Mouse (Mus musculus) colon, adult 2 months (tissue): ENCODE data around the gene Ugt2a2. TPM values are rescaled to one million over a fixed set of nuclear protein-coding genes. Genes with fewer than 3 reads are reported as not detected.

Experiments used
- polyA plus RNA-seq: library from polyadenylated mRNA; depleted of rRNA; stranded (reverse); fragments of >200 nt; gene quantifications from 2 replicates; pipeline ENCODE4 v1.2.3, GENCODE M21; 2012; rRNA removed

The Ugt2a2 gene
- not detected in 2 replicates for polyA plus RNA-seq

DNA sequence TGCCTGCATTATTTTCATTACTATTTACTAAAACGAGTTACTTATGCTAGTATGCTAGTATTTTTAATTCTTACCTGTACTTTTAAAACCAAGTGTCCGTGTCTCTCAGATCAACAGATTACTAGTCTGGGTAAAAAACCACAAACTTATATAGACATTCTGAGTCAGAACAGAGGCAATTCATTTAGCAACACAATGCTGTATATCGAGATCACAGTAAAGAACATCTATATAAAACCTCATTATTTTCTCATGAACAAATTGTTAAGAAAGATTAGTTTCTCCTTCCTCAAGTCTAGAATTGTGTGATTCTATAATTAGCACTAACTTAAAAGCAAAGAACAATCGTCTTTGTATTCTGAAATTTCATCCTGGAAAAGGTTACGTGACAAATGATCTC lies at the start of gene Ugt2a2:
Gene Ugt2a2, minus strand, starts transcription at position 101 of the 400 bp plus-strand sequence.

DNA sequence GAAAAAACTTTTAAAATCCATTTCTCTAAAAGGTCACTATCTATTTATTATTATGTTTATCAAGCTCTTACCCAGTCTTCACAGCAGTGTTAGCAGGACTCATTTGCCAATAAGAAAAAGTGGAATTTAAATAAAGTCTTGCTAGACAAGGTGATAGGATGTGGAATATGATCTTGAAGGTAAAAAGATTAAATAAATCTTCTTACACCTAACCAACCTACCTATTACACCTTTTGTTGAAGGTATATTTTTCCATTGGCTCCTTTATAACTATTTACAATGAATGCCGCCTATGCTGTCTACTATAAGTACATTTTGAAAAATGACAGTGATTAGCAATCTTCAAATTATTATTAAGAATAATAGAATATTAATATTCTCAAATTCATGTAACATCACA lies 8.7 kb upstream of the Ugt2a2 start, which contains the start of gene Ugt2a1:
Gene Ugt2a1, minus strand, starts transcription at position 101 of the 400 bp plus-strand sequence.

DNA sequence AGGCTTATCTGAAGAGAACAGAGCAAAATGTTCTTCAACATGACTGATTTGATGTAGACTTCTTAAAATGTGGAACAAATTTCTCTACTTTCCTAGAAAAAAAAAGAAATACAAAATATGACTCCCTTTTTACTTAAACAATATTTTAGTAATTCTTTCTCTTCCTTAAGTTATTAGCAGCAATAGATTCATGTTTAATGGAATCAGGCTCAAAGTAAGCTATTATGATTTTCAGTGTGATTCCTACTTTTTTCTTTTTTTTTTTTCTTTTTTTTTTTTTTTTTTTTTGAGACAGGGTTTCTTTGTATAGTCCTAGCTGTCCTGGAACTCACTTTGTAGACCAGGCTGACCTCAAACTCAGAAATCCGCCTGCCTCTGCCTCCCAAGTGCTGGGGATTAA lies 4.6 kb upstream of the Ugt2a2 start, which contains the start of gene Gm43638:
Gene Gm43638, minus strand, starts transcription at position 101 of the 400 bp plus-strand sequence.

DNA sequence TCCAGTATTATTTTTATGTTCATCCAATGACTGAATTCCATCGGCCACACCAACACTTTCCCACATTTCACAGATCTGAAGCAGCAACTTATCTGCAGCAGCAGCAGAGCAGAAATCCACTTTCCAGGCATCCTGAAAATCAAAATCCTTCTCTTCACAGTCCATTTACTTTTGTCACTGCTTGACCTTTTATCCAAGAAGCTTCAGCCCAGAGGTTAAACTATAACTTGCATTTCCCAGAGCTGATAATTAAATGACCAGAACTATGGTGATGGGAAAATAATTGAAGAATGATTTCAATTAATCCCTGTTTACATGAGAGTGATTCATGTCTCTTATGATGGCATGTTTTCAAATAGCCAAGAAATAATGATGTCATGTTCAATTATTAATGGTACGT lies 58.0 kb downstream of the Ugt2a2 start, which contains the start of gene Ugt2b38:
Gene Ugt2b38, minus strand, starts transcription at position 163 of the 400 bp plus-strand sequence.

Other genes with a start within 250 kb of the Ugt2a2 start
- gene Ugt2b37, start 227.5 kb downstream of the Ugt2a2 start, polyA plus RNA-seq: not detected in 2 replicates
- gene Ugt2a3, start 145.1 kb downstream of the Ugt2a2 start, polyA plus RNA-seq: not detected in 2 replicates
- gene Ugt2b38, start 58.1 kb downstream of the Ugt2a2 start, polyA plus RNA-seq: not detected in 2 replicates
- not detected in 2 replicates for gene Gm43638, start 4.5 kb upstream of the Ugt2a2 start, polyA plus RNA-seq
- not detected in 2 replicates for gene Ugt2a1, start 8.6 kb upstream of the Ugt2a2 start, polyA plus RNA-seq
- gene Sult1b1, start 55.9 kb upstream of the Ugt2a2 start, polyA plus RNA-seq: 5.6 and 8.4 TPM in 2 replicates
- gene Sult1d1, start 86.8 kb upstream of the Ugt2a2 start, polyA plus RNA-seq: 2.7 and 3.4 TPM in 2 replicates
- gene Sult1e1, start 109.3 kb upstream of the Ugt2a2 start, polyA plus RNA-seq: not detected in 2 replicates
- gene Csn1s1, start 183.9 kb upstream of the Ugt2a2 start, polyA plus RNA-seq: not detected in 2 replicates
- gene Csn2, start 217.4 kb upstream of the Ugt2a2 start, polyA plus RNA-seq: not detected in 2 replicates